Mouse (Mus musculus): ENCODE results near the gene Hoxa6.

- TF ChIP-seq CTCF (IDR thresholded peaks at IDR 0.05; ENCODE audit: low read depth, low read length) (no peak), POLR2AphosphoS5 (IDR thresholded peaks at IDR 0.05; ENCODE audit: insufficient replicate concordance, low read depth, low read length) (no peak), GATA1 (IDR thresholded peaks at IDR 0.05; ENCODE audit: borderline replicate concordance, low read length) (no peak)
Observed at GRCm38 (mm10) chr6:52232984-52233545, 24.5 kb upstream of the Hoxa6 start.
